Mouse (Mus musculus) MEL (cell line): ENCODE results near the gene Ybey.

Source experiments
- CTCF ChIP-seq, 3 experiments: IDR thresholded peaks in 2 of 3; conservative IDR thresholded peaks in 1 of 3; 2 replicates each; pipeline ENCODE4 v1.5.1; 2011 to 2012; ENCODE audit warnings: low read length in 3 of 3, low read depth in 2 of 3, mild to moderate bottlenecking in 2 of 3, improper control_type of control experiment in 1 of 3, inconsistent platforms in 1 of 3, mixed read lengths in 1 of 3, moderate library complexity in 1 of 3; ENCODE audit not compliant: control insufficient read depth in 1 of 3, insufficient read depth in 1 of 3, poor library complexity in 1 of 3, severe bottlenecking in 1 of 3
- E2F4 ChIP-seq: IDR thresholded peaks from 2 replicates; pipeline ENCODE4 v1.6.1; 2011; ENCODE audit warnings: low read depth, low read length, improper control_type of control experiment, borderline replicate concordance
- GATA1 ChIP-seq: IDR thresholded peaks from 2 replicates; pipeline ENCODE4 v1.6.1; 2011; ENCODE audit warnings: low read depth, low read length, improper control_type of control experiment
- JUND ChIP-seq: IDR thresholded peaks from 2 replicates; pipeline ENCODE4 v1.6.1; 2011; ENCODE audit warnings: low read depth, mild to moderate bottlenecking, improper control_type of control experiment, low read length
- POLR2AphosphoS2 ChIP-seq: IDR thresholded peaks from 2 replicates; pipeline ENCODE4 v1.6.1; 2011; ENCODE audit warnings: low read length, improper control_type of control experiment
- ZMIZ1 ChIP-seq: IDR thresholded peaks from 2 replicates; pipeline ENCODE4 v1.6.1; 2012; ENCODE audit warnings: low read depth, mild to moderate bottlenecking, inconsistent platforms, low read length, improper control_type of control experiment, moderate library complexity
- ZNF384 ChIP-seq: IDR thresholded peaks from 2 replicates; pipeline ENCODE4 v1.6.1; 2012; ENCODE audit warnings: low read depth, mild to moderate bottlenecking, inconsistent platforms, low read length, improper control_type of control experiment

- TF ChIP-seq CTCF (IDR thresholded peaks at IDR 0.05 in 2 of 3, conservative IDR thresholded peaks at IDR 0.05 in 1 of 3; ENCODE audit: control insufficient read depth in 1 of 3, insufficient read depth in 1 of 3, low read depth in 2 of 3, low read length in 3 of 3, poor library complexity in 1 of 3, severe bottlenecking in 1 of 3) (no peak), E2F4 (no peak), POLR2AphosphoS2 (no peak), ZNF384 (no peak), JUND (no peak), ZMIZ1 (no peak), GATA1 (no peak)
These were observed 20.1 kb downstream of the Ybey start, which contains the start of gene 2610028H24Rik for GRCm38 (mm10) chr10:76448851-76449250.
